Mouse (Mus musculus) embryo, embryonic 9.5 days (tissue): ENCODE results near the gene Mgat4a.

Experiments used
- DNase-seq: peaks from one replicate; pipeline ENCODE4 v3.0.0-alpha.2; 2017; ENCODE audit errors: extremely low spot score

Mgat4a gene

GRCm38 (mm10) chr1:37466322-37466995 lies 74.4 kb downstream of the Mgat4a start:
- no peak for DNase-seq

- no peak for DNase-seq
These were observed 75.9 kb downstream of the Mgat4a start for GRCm38 (mm10) chr1:37464878-37465452.

- DNase-seq = no peak
These were observed 83.3 kb downstream of the Mgat4a start for GRCm38 (mm10) chr1:37457546-37457945.

- DNase-seq = no peak
These were observed 89.5 kb downstream of the Mgat4a start for GRCm38 (mm10) chr1:37451270-37451669.

- DNase-seq = peak; percentile 14
These were observed 92.3 kb downstream of the Mgat4a start for GRCm38 (mm10) chr1:37448361-37449095.

GRCm38 (mm10) chr1:37442848-37443835 lies 97.7 kb downstream of the Mgat4a start:
- DNase-seq = no peak

GRCm38 (mm10) chr1:37436419-37436818 lies 104.4 kb downstream of the Mgat4a start:
- DNase-seq = no peak

- DNase-seq = no peak
These were observed 110.4 kb downstream of the Mgat4a start for GRCm38 (mm10) chr1:37430297-37430840.

- peak; percentile 89 for DNase-seq
These were observed 111.2 kb downstream of the Mgat4a start, which contains the start of the genes Coa5 and Unc50 for GRCm38 (mm10) chr1:37429366-37430296. Gene Coa5, minus strand, starts transcription at chr1:37430103. Gene Unc50, plus strand, starts transcription at chr1:37430139.

- DNase-seq = no peak
These were observed 111.9 kb downstream of the Mgat4a start for GRCm38 (mm10) chr1:37428911-37429310.

- no peak for DNase-seq
These were observed 113.5 kb downstream of the Mgat4a start for GRCm38 (mm10) chr1:37427144-37427875.

- no peak for DNase-seq
These were observed 121.4 kb downstream of the Mgat4a start for GRCm38 (mm10) chr1:37419420-37419819.

- no peak for DNase-seq
These were observed 125.4 kb downstream of the Mgat4a start for GRCm38 (mm10) chr1:37415394-37415793.

- DNase-seq = no peak
These were observed 131.2 kb downstream of the Mgat4a start for GRCm38 (mm10) chr1:37409647-37410046.

GRCm38 (mm10) chr1:37408678-37409077 lies 132.1 kb downstream of the Mgat4a start:
- DNase-seq = no peak

GRCm38 (mm10) chr1:37408059-37408458 lies 132.8 kb downstream of the Mgat4a start:
- DNase-seq = no peak

- DNase-seq = no peak
These were observed 133.6 kb downstream of the Mgat4a start for GRCm38 (mm10) chr1:37407228-37407627.

- DNase-seq = no peak
These were observed 135.7 kb downstream of the Mgat4a start for GRCm38 (mm10) chr1:37405137-37405536.

GRCm38 (mm10) chr1:37401687-37402086 lies 139.1 kb downstream of the Mgat4a start:
- DNase-seq = peak; percentile 45
